Mouse (Mus musculus) MN1 (cell line): ENCODE measurements around the gene Inpp4a.
A peak's percentile ranks its signal among the peaks of the same experiment; 100 is the strongest.

ENCODE experiments used
- DNase-seq: peaks from one replicate; pipeline ENCODE4 v3.0.0-alpha.2; 2016; ENCODE audit warnings: low spot score

The Inpp4a gene

DNA sequence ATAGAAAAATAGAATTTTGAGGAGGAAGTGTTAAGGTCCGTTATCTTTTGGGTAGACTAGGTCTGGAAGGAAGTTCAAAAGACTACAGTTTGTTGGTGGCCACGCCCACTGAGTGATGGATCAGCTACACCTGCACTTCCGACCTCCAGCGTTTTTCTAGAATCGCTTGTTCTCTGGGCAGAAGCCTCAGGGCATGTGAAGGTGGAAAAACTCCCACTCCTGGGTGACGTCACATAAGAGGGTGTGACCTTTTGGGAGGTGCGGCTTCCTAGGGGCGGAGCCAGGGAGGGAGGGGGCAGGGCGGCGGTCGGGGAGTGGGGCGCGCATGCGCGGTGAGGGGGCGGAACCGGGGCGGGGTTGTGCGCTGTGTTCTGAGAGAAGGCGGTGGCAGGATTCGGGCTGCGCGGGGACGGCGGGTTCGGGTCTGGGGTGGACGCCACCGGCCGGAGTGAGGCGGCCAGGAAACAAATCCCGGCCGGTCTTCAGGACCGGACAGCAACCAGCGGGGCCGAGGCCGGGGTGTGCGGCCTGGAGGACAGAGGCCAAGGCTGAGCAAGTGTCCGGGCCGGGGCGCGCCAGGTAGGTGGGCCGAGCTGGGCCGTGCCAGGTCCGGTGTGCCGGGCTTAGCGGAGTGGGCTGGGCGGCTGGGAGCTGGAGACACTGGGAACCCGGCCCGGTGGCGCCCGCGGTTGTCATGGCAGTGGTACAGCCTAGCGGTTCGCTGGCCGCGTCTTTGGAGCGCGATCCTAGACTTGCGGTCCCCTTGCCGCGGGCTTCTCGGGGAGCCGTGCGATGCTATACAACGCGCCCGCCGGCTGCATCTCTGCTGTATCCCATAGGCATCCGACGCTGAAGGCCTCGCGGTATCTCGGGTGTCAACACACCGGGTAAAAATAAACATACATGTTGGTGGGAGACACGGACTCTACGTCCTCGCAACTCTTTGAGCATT is at the start of gene Inpp4a:
Gene Inpp4a (plus strand): TSS at position 326 of the 952 bp plus-strand sequence.
- DNase-seq, result peak; percentile 96

DNA sequence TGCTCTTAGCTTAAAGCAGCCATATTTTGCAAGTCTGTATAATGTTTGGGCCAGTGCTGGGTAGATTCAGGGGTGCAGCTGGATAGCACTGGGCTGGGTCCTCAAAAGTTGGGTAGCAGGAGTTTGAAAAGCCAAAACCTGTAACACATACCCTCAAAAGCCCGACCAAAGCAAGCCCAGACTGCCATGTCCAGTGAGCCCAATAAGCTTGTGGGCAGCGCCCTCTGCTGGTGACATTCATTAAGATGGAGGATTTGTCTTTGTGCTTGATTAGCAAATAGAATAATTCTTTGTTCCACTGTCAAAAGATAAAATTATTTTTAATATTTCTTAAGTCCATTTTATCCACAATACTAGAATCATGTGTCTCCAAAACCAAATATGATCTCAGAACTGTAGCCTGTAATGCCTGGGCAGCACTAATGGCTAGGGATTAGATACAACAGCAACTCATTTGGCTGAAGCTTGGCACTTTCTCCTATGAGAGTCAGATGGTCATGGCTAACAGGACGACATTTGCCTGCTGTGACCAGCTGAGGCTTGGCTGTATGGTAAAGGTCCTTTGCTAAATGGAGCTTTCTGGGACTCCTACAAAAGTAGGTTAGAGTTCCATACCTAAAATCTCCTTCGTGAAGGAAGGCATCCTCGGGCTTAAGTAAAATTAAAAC is 48.9 kb upstream of the Inpp4a start:
- DNase-seq, result peak; percentile 80

DNA sequence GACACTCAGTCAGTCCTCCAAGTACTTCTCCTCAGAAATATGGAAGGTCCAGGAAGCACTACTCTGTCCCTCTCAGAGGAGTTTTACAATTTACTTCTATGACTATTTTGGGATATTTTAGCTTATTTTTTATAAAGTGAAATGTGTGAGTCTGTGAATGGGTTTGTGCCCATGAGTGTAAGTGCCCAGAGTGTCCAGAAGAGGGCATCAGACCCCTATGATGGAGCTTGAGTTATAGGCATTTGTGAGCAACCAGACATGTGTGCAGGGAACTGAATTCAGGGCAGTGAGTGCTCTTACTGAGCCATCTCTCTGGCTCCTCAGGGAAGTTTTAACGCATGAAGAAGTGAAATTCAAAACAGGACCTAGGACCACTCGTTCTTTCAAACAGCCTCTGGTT is 41.2 kb upstream of the Inpp4a start:
- DNase-seq, result no peak

DNA sequence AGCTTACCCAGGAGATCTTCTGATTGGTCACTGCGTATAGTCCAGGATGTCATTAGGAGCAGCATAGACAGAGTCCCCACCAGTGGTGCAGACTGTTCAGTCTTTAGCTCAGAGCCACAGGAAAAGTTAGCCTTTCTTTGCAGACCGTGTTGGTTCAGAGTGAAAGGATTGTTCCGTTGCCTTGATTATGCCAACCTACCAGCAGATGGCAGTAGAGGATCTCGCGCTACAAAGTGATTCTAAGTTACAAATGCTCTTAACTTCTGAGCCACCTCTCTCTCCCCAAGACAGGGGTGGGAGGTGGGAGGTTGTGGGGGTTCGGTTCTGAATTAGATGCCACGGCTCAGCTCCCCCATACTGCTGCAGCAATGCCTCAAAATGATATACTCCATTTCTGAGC is 27.2 kb upstream of the Inpp4a start:
- DNase-seq, result peak; percentile 87

DNA sequence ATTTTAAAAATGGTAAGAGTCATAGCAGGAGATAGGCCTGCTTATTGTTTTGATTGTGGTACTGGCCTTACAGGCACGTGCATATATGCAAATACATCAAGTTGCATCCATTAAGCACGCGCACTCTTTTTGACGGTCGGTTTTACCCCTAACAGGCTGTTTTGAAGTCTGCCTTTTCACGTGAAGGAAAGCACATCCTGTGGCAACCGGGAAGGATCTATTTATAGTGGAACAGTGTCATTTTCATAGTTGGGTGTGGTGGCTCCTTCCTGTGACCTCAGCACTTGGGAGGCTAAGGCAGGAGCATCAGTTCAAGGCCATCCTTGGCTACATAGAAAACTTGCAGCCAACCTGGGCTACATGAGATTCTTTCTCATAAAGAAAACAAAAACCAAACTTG is 13.1 kb upstream of the Inpp4a start:
- DNase-seq, result no peak

DNA sequence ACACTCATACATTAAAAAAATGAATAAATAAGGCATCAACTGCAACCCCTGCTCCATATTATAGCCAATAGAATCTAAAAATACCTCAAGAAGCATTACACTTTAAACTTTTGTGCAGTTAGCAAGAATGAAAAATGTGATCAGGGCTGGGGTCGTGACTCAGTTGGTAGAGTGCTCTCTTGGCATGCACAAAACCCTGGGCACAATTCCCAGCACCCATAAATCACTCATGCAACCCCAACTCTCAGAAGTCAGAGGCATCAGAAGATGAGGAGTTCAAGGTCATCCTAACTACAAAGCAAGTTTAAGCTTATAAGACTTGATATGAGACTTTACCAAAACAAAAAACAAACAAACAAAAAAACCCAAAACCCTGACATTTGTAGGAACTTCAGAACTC is 11.9 kb upstream of the Inpp4a start:
- no peak for DNase-seq

DNA sequence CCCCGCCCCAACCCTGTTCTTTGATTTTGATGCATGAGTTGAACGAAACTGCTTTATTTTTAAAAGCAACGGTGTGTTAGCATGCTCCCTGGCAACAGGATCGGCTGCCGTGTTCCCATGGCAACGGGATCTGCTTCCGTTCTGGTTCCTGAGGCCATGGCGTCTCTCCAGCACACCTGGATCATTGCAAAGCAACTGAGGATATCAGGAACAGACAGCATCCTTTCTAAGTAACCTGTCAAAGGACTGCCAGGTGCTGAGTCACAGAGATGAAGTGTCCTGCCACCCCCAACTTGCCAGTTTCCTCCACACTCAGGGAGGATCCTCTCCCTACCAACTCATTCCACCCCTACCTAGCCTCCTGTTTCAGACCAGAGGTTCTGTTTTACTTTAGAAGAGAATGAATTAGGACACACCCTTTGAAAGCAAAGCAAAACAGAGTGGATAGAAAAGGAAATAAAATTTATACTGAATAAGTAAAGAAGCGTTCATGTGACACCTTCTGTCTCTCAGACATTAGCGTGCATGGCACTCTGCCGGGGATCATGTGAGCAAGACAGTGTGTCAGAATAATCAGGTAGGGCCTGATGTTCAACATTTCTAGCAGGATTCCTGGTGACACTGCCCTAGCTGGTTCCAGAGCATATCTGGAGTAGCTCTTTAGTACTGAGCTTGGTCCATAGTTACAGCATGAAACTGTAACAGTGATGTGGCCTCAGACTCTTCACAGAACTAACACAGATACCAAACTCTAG is 11.3 kb upstream of the Inpp4a start:
- DNase-seq, result peak; percentile 53

DNA sequence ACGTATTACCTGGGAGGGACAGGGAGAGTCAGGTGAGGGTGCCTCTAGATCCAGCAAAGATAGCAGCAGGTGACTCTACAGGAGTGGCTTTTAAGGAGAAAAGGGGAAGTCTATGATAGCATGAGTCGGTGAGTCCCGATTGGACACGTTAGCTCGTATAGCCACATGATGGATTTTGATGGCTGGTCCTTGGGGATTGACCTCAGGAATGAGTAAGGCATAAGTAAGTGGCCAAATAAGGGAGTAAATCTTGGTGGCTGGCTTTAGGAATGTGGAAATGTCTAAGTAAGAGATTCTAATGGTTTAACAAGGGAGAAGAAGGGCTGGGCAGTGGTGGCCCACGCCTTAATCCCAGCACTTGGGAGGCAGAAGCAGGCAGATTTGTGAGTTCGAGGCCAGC is 10.7 kb upstream of the Inpp4a start:
- DNase-seq, result no peak

DNA sequence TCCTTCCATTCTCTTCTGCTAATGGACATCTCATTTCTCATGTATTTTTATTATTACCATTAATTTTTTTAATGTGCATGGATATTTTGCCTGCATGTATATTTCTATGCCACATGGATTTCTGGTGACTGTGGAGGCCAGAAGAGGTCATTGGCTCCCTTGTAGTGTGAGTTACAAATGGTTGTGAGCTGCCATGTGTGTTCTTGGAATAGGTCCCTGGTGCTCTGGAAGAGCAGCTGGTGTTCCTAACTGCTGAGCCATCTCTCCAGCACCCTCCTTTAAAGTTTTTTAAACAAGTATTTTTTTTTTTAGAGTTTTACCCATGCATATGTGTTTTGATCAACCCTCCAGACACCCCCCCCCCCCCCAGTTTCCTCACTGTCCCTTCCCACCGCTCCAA is 3.3 kb upstream of the Inpp4a start:
- no peak for DNase-seq

DNA sequence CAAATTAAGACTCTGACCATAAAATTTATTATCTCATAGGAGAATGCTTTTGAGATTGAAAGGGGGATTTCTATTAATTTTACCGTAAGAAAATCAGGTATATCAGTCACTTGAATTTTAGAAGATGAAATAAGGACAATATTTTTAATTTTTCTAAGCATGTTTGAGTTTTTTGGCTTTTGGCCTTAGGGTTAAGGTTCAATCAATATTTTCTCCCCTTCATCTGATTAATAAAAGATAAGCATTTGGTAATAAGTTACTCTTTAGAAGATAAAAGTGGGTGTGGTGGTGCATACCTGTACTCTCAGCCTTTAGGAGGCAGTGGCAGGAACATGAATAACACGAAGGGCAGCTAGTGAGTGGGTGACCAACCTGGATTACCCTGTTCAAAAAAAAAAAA is 761 bp upstream of the Inpp4a start:
- no peak for DNase-seq

DNA sequence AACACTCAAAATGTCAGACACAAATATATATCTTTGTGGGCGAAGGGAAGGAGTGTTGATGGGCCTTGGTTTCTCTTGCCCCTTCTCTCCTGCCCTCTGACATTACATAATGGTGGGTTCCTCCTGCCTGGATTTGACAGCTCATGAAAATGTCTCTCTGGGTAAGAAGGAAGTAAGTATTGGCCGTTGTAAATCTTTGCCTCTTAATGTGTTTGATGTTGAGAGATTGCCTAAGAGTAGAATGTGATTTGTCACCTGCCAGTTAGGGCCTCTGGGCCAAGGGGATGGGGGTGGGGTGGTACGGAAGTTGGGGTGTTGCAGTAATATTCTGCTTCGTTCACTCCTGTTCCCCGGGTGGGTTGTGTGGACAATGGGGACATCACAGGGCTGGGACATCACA is 985 bp downstream of the Inpp4a start:
- peak; percentile 26 for DNase-seq

DNA sequence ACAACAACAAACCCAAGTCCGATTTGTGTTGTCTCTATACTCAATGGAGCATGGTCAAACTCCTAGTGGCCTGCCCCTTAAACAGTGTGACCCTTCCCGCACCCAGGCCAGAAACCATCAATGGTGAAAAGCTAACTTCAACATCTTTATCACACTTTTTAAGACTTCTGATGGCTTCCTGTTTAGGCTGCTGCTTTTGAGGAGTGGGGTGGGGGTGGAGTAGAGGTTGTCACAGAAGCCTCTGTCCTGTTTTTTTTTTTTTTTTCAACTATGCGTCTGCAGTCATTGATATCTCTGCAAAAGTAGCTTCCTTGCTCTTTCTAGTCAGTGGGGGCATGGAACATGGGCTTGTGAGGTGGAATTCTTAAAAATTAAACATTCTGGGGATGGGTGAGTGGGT is 3.1 kb downstream of the Inpp4a start:
- DNase-seq, result no peak

DNA sequence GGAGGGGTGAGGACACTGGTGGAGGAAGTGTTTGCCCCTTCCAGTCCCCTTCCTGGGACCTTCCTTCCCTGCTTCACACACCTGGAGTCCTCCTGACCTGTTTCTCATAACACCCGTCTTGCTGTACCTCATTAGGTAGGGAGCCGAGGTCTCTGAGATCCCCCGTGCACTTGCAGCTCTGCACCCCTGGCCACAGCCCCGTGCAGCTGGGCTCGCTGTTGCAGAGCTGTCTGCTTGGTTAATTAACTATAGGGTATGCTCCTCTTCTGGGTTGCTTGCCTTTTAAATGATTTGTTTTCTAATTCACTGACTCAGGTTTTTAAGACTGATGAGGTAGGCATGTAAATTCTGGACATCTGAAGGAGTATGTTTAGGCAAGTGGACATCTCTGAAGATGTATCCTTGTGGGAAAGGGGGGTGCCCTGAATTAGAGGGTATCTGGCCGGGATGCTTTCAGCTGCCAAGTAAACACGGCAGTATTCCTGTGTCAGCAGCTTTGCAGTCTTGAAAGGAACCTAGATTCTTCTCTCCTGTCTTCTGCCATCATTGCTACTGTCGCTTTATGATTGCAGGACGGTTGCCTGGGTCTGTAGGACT is 6.1 kb downstream of the Inpp4a start:
- DNase-seq, result no peak

DNA sequence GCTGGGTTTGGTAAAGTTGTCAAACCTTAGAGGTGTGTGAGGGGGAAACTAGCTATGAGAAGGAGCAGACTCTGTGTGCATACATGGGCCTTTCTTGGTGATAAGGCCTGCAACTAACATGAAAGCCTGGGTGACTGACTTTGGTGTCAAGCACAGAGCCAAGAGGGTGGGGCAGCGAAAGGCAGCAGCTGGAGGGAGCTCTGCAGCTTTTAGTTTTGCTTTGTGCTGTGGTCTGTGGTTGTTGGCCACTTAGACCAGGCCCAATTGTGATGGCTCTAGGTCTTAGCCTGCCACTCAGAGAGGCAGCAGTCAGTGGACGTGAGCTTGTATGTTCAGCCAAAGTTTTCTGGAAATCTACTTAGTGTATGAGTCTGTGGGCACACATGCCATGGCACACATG is 7.9 kb downstream of the Inpp4a start:
- no peak for DNase-seq

DNA sequence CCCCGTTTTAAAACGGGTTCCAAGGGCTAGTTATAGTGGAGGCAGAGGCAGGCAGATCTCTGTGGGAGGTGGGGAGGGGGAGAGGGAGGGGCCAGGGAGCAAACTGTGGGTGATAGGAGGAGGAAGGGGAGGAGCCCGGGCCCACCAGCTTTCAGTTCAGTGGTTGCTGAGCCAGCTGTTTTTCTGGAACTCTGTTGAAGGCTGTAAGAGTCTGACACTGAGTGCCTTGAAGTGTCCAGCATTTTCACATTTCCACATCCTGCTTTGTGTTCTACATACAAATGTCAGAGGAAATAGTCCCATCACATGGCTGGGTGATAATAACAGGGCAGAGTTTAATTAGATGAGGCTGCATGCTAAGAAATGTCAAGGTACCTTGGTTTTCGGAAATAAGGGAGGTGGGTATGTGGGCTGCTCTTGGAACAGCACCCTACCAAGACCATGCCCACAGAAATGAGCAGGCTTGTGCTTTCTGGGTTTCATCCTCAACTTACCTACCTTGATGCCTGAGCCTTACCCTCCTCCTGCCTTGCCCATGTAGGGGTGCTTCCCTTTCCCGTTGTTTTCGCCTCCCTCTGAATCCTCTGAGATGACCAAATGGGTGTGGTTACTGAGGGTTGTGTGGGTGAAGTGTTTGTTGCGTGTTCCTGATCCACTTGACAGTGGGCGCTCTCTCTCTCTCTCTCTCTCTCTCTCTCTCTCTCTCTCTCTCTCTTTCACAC is 8.5 kb downstream of the Inpp4a start:
- DNase-seq, result no peak

DNA sequence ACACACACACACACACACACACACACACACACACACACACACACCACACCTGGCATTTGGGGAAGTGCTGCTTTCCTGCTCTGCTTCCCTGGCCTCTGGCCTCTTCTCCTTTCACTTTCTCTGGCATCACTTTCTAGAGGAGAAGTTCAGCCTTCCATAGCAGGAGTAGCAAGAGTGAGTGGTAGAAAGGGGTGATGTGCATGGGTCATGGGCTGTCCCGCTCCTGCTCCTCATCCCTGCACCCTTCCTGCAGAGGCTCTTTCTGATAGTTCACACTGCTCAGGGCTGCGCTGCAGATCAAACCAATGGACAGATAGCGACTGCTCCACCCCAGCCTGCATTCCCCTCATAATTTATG is 9.1 kb downstream of the Inpp4a start:
- no peak for DNase-seq

DNA sequence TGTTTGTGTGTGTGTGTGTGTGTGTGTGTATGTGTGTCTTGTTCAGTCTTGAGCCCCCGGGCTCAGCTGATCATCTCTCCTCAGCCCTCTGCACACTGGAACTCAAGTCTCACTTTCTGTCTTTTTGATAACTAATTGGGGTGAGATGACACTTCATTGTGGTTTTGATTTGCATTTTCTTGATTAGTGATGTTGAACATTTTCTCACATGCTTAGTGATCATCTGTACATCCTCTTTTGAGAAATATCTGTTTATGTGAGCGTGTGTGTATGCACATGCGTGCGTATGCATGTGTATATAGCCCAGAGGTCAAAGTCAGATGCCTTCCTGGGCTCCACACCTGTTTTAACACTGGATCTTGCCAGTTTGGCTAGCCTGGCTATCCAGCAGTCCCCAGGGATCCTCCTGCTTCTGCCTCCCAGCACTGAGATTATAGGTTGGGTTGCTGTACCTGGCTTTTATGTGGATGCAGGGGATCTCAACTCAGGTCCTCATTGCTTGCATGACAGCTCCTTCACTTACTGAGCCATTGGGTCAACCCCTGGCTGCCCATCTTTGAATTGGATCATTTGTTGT is 10.4 kb downstream of the Inpp4a start:
- DNase-seq, result no peak

DNA sequence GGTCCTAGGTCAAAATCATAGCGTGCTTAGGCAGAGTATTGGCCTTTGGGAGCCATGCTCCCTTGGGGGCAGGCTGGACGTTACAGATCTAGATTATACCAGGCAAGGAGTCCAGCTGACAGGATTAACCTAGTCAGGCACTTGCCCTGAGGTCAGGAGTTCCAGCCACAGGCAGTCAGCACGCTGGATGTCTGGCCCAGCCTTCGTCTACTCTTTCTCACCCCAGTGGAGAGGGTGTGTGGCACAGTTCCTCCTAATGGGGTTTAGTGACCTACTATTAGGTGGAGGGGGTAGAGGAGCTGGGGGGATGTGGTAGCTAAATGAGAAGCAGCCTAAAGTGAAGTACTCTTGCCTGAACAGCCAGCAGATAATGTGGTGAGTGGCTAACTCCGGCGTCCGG is 14.7 kb downstream of the Inpp4a start:
- DNase-seq, result no peak

DNA sequence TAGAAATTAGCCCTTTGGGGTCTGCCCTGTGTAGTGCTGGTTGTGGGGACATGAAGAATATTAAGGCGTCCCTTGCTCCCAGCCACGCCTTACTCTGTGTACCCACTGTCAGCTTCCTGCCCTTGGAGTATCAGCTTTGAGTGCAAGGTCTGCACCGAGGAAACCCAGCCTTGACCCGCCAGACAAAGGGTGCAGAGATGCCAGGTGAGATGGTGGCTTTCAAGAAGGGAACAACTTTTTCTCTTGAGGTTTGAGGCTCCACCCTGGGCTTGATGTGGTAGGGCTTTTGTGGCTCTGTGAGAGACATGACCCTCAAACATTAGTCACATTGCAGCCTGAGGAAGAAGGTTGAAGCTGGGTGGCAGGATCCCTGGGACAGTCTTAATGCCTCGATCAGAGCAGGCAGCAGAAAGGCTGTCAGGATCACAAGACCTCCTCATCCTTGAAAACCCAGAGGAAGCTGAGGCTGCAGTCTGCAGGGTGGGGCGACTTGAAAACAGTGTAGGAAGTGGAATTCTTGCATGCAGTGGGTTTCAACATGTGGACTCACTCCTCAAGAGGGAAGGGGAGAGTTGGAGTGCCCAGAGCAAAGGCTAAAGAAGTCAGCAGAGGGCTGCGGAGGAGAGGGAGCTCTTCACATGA is 18.1 kb downstream of the Inpp4a start:
- DNase-seq, result no peak

DNA sequence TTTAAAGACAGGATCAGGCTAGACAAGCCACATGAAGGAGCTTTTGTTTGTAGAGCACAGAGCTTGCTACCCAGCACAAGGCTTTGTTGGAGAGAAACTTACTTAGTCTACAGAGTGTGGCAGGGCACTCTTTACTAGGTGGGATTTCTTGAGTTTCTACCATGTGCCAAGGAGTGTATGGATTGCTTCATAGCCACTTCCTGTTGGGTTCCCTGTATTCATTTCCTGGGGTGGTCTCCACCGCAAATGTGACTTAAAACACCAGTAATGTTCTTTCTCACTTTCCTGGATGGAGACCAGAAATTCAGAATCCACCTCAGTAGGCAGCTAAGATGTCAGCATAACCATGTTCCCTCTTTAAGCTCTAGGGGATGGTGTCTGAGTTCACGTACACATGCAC is 18.9 kb downstream of the Inpp4a start:
- no peak for DNase-seq

DNA sequence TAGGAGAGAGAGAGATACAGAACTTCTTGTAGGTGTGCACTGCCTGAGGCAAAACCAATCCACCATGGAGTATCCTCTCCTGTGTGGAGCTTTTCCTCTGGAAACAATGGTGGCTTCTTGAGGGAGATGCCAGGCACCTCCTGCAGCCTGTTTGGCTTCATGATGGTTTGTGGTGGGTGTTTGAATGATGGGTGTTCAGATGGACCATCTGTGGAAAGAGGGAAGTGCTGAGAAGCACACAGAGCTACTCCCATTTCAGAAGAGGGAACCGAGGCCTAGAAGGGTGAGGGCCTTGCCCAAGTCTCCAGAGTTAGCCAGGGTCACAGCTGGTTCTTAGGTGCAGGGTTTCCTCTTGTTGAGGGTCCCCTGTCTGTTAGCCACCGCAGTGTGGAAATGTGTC is 23.0 kb downstream of the Inpp4a start:
- DNase-seq, result no peak
